Mouse (Mus musculus): ENCODE measurements around the gene Drd2.

Drd2 gene

DNA sequence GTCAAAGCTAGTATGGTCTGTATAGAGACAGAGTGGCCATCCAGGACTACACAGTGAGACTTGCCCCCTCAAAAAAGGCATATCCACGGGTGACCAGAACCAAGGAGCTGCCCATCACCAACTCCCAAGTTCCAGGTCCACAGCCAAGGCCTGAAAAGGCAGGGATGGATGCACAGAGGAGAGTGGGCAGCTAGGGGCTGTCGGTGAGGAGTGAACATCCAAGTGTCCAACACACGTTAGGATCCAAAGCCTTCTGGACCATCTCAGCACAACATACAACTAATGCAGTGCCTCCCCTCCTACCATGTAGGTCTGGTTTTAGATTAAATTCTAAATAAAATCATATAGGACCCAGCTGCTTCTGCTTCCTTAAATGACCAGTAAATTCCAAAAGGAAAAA lies 115.7 kb downstream of the Drd2 start:
- DNase-seq, result no peak

Measured in cerebellum, adult 11-12 months (tissue).